Mouse (Mus musculus): ENCODE data around the gene Aebp2. TPM values are rescaled to one million over a fixed set of nuclear protein-coding genes. Genes with fewer than 3 reads are reported as not detected.

The Aebp2 gene
- total RNA-seq, 2 experiments from 2014 or later, result 55.3 to 64.4 TPM

DNA sequence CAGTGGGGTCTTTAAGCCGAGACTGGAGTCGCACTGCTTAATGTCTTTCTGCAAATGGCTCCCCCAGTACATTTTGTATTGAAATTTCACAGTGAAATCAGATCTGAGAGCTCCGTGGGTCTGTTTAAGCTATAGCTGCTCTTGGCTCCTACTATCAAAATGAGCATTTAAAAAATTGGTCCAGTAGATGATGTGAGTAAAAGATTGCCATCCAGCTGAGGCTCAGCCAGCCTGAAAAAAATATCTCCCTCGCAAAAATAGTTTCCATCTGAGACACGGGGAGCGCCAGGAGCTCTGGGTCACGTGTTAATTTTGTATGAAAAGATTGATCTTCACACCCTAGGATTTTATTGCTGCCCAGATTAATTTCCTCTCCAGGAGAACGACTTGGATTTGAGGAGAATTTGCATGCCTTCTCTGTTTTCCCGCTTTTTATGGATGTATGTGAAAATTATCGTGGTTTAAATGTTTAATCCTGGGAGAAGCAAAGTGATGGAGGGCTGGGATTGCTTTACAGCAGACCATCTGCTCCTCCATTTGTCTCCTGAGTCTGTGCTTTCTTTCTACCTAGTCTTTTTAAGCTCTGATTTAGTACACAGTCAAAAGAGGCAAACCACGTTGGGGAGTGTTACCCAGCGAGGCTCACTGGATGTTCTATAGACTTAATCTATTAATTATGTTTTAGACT is 73.9 kb downstream of the Aebp2 start:
- DNase-seq (ENCODE audit: low spot score in 2 of 2), result peak; percentile 12 to 56

GRCm38 (mm10) chr6:140697994-140698393 is 75.5 kb downstream of the Aebp2 start:
- DNase-seq (ENCODE audit: low spot score in 2 of 2), result peak; percentile 79 to 91

- DNase-seq (ENCODE audit: low spot score in 2 of 2), result no peak
Measured at GRCm38 (mm10) chr6:140698596-140698995, 76.1 kb downstream of the Aebp2 start.

- DNase-seq (ENCODE audit: low spot score in 2 of 2), result no peak
Measured at GRCm38 (mm10) chr6:140701259-140701658, 78.8 kb downstream of the Aebp2 start.

GRCm38 (mm10) chr6:140705132-140705531 is 82.7 kb downstream of the Aebp2 start:
- no peak for DNase-seq (ENCODE audit: low spot score in 2 of 2)

DNA sequence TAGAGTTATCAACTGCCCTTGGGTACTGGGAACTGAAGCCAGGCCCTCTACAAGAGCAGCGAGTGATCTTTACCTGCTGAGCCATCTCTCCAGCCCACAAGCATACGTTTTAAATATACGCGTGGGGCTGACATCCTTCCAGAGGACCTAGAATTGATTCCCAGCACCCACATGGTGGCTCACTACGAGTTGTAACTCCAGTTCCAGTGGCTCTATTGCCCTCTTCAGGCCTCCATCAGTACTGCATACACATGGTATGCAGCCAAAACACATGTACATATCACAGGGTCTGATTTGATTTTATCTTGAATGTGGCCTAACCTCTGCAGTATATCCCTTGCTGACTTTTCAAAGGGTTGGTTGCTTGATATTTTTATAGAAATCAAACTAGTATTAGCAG is 83.6 kb downstream of the Aebp2 start:
- no peak for DNase-seq (ENCODE audit: low spot score in 2 of 2)

DNA sequence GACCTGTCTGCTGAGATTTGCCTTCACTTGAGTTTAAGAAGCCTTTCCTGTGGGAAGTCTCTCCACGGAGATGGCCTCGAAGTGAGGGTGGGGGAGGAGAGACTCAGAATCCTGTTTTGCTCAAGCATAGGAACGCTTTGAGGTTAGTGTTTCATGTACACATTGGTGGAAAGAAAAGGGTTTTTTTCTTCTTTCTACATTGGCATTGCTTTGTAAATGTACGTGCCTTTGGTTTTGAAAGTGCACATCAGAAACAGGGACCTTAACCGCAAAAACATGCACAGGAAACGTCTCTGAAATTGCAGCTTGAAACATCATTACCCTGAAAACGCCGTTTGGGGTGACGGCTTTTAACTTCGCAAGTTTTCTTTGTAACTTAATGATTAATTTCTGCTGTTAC is 85.6 kb downstream of the Aebp2 start:
- DNase-seq (ENCODE audit: low spot score in 2 of 2), result no peak

DNA sequence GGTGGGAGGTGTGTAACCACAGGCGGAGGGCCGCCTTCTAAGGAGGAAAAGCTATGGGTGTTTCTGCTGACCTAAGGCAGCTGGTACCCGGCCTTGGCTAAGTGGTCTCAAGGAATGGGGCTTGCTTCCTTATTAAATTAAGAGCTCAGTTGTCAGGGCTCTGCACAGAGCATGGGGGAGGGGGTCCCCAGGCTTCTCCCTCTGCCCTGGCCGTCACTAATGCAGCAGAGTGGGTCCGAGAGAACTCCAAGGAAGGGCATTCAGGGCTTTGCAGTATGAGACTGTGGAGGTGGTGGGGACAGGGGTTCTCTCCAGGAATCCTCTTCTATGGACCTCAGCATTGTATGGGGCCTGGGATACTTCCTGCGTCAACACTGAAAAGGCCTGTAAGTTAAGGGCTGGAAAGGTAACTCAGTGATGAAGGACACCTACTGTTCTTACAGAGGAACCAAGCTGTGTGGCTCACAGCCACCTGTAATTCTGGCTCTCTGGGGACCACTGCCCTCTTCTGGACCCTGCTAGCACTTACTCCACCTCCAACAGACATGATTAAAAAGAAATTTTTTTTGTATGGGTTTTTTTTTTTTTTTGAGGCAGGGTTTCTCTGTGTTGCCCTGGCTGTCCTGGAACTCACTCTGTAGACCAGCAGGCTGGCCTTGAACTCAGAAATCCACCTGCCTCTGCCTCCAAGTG is 87.1 kb downstream of the Aebp2 start:
- DNase-seq (ENCODE audit: low spot score in 2 of 2), result no peak

- DNase-seq (ENCODE audit: low spot score in 2 of 2), result peak; percentile 33 to 84
Measured at GRCm38 (mm10) chr6:140712754-140713153, 90.3 kb downstream of the Aebp2 start.

GRCm38 (mm10) chr6:140714905-140715365 is 92.5 kb downstream of the Aebp2 start:
- DNase-seq (ENCODE audit: low spot score in 2 of 2), result peak; percentile 53 to 84

DNA sequence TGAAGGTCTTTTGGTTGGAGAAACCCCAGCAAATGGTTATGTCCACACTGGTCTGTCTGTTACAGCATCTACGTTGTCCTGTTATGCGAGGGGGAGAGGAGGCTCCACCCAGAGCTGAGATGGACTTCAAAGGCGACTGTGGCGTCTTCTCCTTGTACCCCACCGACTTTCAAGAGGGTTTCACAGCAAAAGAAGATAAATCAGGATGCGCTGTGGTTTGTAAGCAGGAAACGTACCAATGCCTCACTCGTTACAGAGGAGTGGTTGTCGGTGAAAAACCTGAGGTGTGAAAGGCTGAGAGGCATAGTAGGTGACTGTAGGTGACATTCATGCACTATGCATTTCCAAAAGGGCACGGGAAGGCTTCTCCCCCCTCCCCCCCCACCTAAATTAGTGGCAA is 99.6 kb downstream of the Aebp2 start:
- DNase-seq (ENCODE audit: low spot score in 2 of 2), result no peak

Other genes with a start within 250 kb of the Aebp2 start
- gene Plekha5, start 198.6 kb upstream of the Aebp2 start, total RNA-seq (2021), result 100 to 1,000 TPM in 1 of 2 experiments, 10 to 100 TPM in 1; 99.4 to 104 TPM
- gene Gm11077, start 106.6 kb downstream of the Aebp2 start, total RNA-seq (2021), result not detected